Mouse (Mus musculus) forebrain, embryonic 15.5 days (tissue): Measurements from ENCODE around the gene Asb8. TPM values are rescaled to one million over a fixed set of nuclear protein-coding genes. Genes with fewer than 3 reads are reported as not detected.

Source experiments
- ATAC-seq: fragments of 200-750 bp; cut with Nextera tagmentation; replicated peaks from 2 replicates; pipeline ENCODE4 v1.8.0; 2017; ENCODE audit warnings: mild to moderate bottlenecking, moderate TSS enrichment, moderate library complexity
- H3K27ac ChIP-seq: fragments of 300-500 bp; sonication (generic); replicated peaks from 2 replicates; pipeline ENCODE4 v1.5.1; 2015; ENCODE audit warnings: mild to moderate bottlenecking, inconsistent platforms
- H3K27me3 ChIP-seq: fragments of 300-500 bp; sonication (generic); 2 replicates; pipeline ENCODE4 v1.6.1; 2015; ENCODE audit warnings: inconsistent platforms
- H3K36me3 ChIP-seq: fragments of 300-500 bp; sonication (generic); 2 replicates; pipeline ENCODE4 v1.6.1; 2015; ENCODE audit warnings: mild to moderate bottlenecking, inconsistent platforms
- H3K4me1 ChIP-seq: fragments of 300-500 bp; sonication (generic); 2 replicates; pipeline ENCODE4 v1.6.1; 2015; ENCODE audit warnings: inconsistent platforms
- H3K4me2 ChIP-seq: fragments of 300-500 bp; sonication (generic); replicated peaks from 2 replicates; pipeline ENCODE4 v1.6.1; 2015; ENCODE audit warnings: mild to moderate bottlenecking, inconsistent platforms
- H3K4me3 ChIP-seq: fragments of 300-500 bp; sonication (generic); 2 replicates; pipeline ENCODE4 v1.5.1; 2015; ENCODE audit warnings: mild to moderate bottlenecking, inconsistent platforms
- H3K9ac ChIP-seq: fragments of 300-500 bp; sonication (generic); replicated peaks from 2 replicates; pipeline ENCODE4 v1.6.1; 2015; ENCODE audit warnings: mild to moderate bottlenecking, inconsistent platforms
- H3K9me3 ChIP-seq: fragments of 300-500 bp; sonication (generic); 2 replicates; pipeline ENCODE4 v1.6.1; 2016; ENCODE audit warnings: inconsistent platforms
- WGBS: fragments of 180-500 bp; shearing (Covaris S2); methylation state at CpG from one replicate; pipeline ENCODE4 v1.1.7; 2015; ENCODE audit warnings: mixed read lengths; 5-methylcytosine and 5-hydroxymethylcytosine counted together
- polyA plus RNA-seq: library from polyadenylated mRNA; unstranded; fragments of >200 nt; fragmentation: Nextera tagmentation; extraction: Ambion mirVana; gene quantifications from 2 replicates; pipeline ENCODE4 v1.2.1, GENCODE M21; 2015

Asb8 gene
- polyA plus RNA-seq, 1 experiment from 2014 or later = 45.0 TPM

DNA sequence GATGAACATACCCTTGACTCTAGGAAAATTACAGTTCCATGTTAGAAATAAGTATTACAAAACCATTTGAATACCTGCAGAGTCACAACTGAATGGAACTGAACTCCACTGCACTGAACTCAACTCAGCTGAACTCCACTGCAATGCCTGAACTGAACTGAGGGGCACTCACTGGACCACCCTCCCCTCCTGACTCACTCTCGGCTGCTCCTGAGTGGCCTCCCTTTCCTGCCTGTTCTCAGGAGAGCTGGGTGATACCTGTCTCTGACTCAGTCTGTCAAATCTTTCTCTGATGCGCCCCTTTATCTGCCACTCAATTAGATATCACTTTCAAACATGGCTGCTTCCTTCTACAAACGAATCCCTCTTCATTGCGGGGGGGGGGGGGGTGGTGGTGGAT is 11.3 kb downstream of the Asb8 start:
- WGBS = 70% methylated on average over 4 of the region's 4 CpGs
- no peak for ATAC-seq
- Histone ChIP-seq H3K27ac (no peak overlapping the region), H3K27me3 (no peaks in the 10 kb centered on the region), H3K36me3 (no peaks in the 10 kb centered on the region), H3K9me3 (no peaks in the 10 kb centered on the region), H3K4me2 (no peak overlapping the region), H3K4me1 (no peaks in the 10 kb centered on the region), H3K4me3 (no peak overlapping the region), H3K9ac (no peak overlapping the region)

DNA sequence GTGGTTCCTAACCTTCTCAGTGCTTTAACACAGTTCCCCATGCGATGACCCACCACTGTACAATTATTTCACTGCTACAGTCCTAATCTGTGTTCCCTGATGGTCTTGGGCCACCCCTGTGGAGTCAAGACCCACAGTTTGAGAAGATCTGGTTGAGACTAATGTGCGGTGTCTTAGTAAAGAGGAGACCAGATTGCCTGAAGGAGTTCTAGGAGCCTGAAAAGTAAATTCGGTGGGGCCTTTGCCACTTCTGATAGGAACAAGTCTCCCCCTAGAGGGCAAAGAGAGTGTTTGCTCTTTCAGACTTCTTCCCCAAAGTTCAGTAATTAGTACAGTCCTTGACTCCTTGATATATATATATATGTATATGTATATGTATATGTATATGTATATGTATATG is 11.8 kb downstream of the Asb8 start:
- no peaks in the 10 kb centered on the region for H3K4me1 ChIP-seq
- no peak overlapping the region for H3K4me2 ChIP-seq
- H3K27ac ChIP-seq = no peak overlapping the region
- WGBS = 36% methylated on average over 3 of the region's 3 CpGs
- no peak overlapping the region for H3K4me3 ChIP-seq
- H3K27me3 ChIP-seq = no peaks in the 10 kb centered on the region
- H3K9ac ChIP-seq = no peak overlapping the region
- no peaks in the 10 kb centered on the region for H3K9me3 ChIP-seq
- ATAC-seq = no peak
- H3K36me3 ChIP-seq = no peaks in the 10 kb centered on the region

DNA sequence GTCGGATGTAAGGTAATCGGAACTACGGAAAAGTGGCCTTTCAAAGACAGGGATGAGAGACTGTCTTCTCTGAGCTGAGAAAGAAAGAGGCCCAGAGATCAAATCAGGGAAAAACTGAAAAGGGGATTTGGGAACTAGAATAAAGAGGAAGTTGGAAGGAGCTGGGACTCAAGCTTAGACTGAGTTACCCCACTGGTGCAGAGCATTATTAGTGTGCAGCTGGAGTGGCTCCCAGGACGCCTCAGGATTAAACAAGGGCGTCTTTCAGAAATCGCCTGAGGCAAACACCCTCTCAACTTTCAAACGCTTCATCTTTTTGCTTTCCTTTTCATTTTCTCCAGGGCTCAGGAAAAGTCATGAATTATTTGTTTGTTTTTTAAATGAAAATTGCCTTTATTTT is 12.5 kb downstream of the Asb8 start:
- Histone ChIP-seq H3K4me1 (no peaks in the 10 kb centered on the region), H3K9ac (no peak overlapping the region), H3K9me3 (no peaks in the 10 kb centered on the region), H3K27ac (no peak overlapping the region), H3K36me3 (no peaks in the 10 kb centered on the region), H3K4me2 (no peak overlapping the region), H3K4me3 (no peak overlapping the region), H3K27me3 (no peaks in the 10 kb centered on the region)
- ATAC-seq = no peak
- 52% methylated on average over 7 of the region's 7 CpGs for WGBS

DNA sequence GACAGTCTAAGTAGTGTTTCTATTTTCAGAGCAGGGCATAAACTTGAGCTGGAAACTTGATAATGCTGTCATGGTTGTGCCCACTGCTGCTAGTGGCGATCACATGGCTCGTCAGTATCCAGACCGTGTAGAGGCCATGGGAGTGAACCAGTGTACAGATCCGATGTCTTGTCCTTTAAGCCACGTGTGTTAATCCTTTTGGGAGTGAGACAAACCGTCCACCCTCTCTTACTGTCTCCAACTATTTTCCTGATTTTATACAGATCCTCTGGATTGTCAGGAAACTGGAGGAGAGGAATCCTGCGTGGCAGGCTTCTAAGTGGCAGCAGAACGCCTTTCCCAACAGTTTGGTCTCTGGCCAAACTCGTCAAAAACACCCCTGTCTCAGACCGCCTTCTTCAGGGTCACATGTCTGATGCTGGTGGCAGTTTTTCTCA is 16.2 kb downstream of the Asb8 start:
- no peak overlapping the region for H3K4me2 ChIP-seq
- no peak overlapping the region for H3K4me3 ChIP-seq
- H3K27me3 ChIP-seq = no peaks in the 10 kb centered on the region
- no peak for ATAC-seq
- H3K4me1 ChIP-seq = peaks cover 11% of the 10 kb centered on the region
- WGBS = 77% methylated on average over 10 of the region's 10 CpGs
- no peaks in the 10 kb centered on the region for H3K9me3 ChIP-seq
- H3K9ac ChIP-seq = no peak overlapping the region
- no peaks in the 10 kb centered on the region for H3K36me3 ChIP-seq
- no peak overlapping the region for H3K27ac ChIP-seq

DNA sequence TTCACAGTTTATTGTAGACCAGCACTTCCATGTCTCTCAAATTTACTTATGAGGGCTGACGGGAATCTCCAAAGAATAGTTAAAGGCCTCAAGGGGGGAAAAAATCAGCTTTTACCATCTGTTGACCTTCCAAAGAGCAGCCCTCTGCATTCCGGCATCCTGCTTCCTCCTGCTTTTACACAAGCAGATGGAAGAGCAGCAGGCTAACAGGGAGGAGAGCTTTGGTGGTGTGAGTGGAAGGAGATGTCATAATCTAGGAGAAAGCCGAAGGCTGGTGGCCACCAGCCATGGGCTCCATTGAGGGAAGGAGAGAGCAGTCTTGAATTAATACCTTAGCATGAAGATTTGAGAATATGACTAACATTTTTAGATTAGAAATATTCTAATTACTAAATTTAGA is 17.1 kb downstream of the Asb8 start:
- Histone ChIP-seq H3K27me3 (no peaks in the 10 kb centered on the region), H3K9me3 (no peaks in the 10 kb centered on the region), H3K4me1 (peaks cover 14% of the 10 kb centered on the region), H3K4me2 (no peak overlapping the region), H3K9ac (no peak overlapping the region), H3K27ac (no peak overlapping the region), H3K36me3 (no peaks in the 10 kb centered on the region), H3K4me3 (no peak overlapping the region)
- 82% methylated on average over 3 of the region's 3 CpGs for WGBS
- ATAC-seq = no peak

DNA sequence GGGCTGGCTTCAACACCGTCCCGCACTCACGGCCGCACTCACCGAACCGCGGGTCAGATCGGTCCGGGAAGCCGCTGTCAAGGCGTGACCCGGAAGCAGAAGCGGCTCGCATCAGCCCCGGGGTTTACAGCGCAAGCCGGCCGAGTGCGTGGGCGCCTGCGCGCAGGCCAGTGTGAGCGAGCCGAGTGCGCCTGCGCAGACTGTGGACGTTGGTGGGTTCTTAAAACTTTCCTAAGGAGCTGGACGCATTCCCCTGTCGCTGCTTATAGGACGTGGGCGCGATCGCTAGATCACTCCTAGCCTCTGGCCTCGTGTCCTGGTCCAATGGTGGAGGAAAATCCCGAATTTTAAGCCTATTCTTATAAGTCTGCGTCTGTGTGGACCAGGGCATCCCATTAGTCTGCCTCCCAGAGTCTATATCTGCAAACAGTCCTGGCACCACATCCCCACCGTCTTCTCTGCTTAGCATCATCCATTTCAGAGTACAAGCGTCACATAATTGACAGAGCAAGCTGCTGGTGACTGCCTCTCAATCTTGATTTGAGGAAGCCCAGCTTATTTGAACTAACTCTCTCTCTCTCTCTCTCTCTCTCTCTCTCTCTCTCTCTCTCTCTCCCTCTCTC is 19.8 kb downstream of the Asb8 start:
- Histone ChIP-seq H3K9ac (peak overlapping the region; percentile 90), H3K27ac (peak overlapping the region; percentile 61; the same call in 1 of the 2 replicates), H3K4me2 (peak overlapping the region; percentile 95), H3K4me3 (peak overlapping the region; percentile 91), H3K36me3 (peaks cover 11% of the 10 kb centered on the region), H3K27me3 (no peaks in the 10 kb centered on the region), H3K4me1 (peaks cover 14% of the 10 kb centered on the region), H3K9me3 (no peaks in the 10 kb centered on the region)
- under 1% methylated on average over 38 of the region's 38 CpGs for WGBS
- peak; percentile 98 for ATAC-seq

DNA sequence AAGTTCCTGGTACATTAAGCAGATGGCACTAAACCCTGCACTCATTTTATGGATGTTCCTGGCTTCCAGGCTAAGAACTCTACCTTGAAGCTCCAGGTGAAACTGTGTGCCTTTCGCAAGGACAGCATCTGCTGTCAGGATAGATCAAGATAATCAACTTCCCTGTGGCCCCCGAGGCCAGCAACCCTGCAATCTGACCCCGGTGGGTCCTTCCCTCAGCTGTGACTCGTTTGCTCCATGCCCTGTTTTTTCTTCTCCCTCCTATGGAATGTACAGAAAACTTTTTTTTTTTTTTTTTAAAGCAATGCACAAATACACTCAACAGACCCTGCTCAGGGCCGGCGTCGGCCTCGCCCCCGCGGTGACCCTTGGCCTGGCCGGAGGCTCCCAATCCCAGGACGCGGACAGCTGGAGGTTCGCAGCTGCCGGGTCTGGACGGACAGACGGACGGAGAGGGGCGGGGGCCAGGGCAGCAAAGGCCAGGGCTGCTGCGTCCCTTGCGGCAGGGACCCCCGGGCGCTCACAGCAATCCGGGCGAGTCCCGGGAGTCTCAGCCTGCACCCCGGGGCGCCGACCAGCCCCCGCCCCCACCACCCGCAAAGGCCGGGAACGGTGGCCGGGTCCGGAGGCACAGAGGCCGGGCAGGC is 20.4 kb downstream of the Asb8 start:
- Histone ChIP-seq H3K4me2 (peak overlapping the region; percentile 95), H3K4me3 (peak overlapping the region; percentile 91), H3K36me3 (peaks cover 18% of the 10 kb centered on the region), H3K4me1 (peaks cover 14% of the 10 kb centered on the region), H3K9me3 (no peaks in the 10 kb centered on the region), H3K27ac (peak overlapping the region; percentile 61; the same call in 1 of the 2 replicates), H3K27me3 (no peaks in the 10 kb centered on the region), H3K9ac (peak overlapping the region; percentile 90)
- no peak; the same call in 1 of the 2 replicates for ATAC-seq
- WGBS = under 1% methylated on average over 33 of the region's 36 CpGs

DNA sequence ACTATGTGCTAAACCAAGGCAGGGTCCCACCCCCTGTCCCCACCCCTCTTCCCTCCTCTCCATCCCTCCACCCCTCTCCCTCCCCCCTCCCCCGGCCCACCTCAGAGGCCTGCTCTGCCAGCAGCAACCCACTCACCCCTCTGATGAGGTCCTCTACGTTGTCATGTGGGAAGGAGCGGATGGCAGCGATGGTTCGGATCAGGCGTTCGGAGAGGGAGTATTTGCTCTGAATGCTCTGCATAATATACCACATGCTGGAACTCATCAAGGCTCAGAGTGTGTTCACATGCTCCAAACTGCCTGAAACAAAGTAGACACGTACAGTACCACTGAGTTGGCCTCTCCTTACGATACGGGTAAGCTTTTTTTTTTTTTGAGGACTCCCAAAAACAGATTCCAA is 22.9 kb downstream of the Asb8 start:
- 84% methylated on average over 10 of the region's 10 CpGs for WGBS
- Histone ChIP-seq H3K4me3 (no peak overlapping the region), H3K4me2 (no peak overlapping the region), H3K36me3 (peaks cover 37% of the 10 kb centered on the region), H3K27me3 (no peaks in the 10 kb centered on the region), H3K9ac (no peak overlapping the region), H3K4me1 (peaks cover 14% of the 10 kb centered on the region), H3K9me3 (no peaks in the 10 kb centered on the region), H3K27ac (no peak overlapping the region)
- ATAC-seq = no peak

DNA sequence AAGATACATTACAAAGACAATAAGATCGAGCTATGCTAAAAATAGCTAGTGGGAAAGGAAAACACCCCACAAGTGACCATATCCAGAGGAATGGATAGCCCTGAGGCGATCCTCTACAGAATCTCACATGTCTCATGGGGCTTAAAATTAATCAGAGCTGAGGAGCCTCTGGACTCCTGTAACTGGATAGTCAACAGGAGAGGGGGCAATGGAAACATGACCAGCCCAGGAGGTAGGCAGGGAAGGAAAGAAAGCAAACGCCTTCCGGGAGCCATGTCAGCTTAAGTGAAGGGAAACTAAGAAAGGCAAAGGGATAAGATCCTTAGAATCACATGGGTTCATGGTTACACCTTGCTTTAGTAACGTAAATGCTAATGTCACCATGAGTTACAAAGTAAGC is 24.6 kb downstream of the Asb8 start:
- no peak overlapping the region for H3K4me2 ChIP-seq
- H3K4me3 ChIP-seq = no peak overlapping the region
- H3K27ac ChIP-seq = no peak overlapping the region
- 93% methylated on average over 5 of the region's 5 CpGs for WGBS
- peaks cover 53% of the 10 kb centered on the region for H3K36me3 ChIP-seq
- ATAC-seq = no peak
- no peaks in the 10 kb centered on the region for H3K9me3 ChIP-seq
- H3K9ac ChIP-seq = no peak overlapping the region
- no peaks in the 10 kb centered on the region for H3K27me3 ChIP-seq
- peaks cover 12% of the 10 kb centered on the region for H3K4me1 ChIP-seq

DNA sequence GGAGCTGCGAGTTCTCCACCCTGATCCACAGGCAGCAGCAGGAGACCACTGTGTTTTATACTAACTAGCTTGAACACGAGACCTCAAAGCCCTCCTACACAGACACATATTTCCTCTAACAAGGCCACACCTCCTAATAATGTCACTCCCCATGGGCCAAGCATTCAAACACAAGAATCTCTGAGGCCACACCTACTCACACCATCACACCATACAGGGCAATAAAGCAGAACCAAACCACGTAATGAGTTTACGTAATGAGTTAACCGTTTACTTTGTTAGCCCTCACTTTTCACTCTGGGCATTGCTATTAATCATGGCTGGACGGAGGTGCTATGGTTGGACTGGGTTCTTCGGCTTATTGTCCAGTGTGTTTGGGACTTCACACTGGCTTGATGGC is 25.7 kb downstream of the Asb8 start:
- no peak for ATAC-seq
- H3K27ac ChIP-seq = no peak overlapping the region
- H3K27me3 ChIP-seq = no peaks in the 10 kb centered on the region
- H3K9ac ChIP-seq = no peak overlapping the region
- H3K36me3 ChIP-seq = peaks cover 63% of the 10 kb centered on the region
- WGBS = 83% methylated on average over 7 of the region's 7 CpGs
- H3K4me3 ChIP-seq = no peak overlapping the region
- no peak overlapping the region for H3K4me2 ChIP-seq
- H3K4me1 ChIP-seq = peaks cover 8% of the 10 kb centered on the region
- no peaks in the 10 kb centered on the region for H3K9me3 ChIP-seq

DNA sequence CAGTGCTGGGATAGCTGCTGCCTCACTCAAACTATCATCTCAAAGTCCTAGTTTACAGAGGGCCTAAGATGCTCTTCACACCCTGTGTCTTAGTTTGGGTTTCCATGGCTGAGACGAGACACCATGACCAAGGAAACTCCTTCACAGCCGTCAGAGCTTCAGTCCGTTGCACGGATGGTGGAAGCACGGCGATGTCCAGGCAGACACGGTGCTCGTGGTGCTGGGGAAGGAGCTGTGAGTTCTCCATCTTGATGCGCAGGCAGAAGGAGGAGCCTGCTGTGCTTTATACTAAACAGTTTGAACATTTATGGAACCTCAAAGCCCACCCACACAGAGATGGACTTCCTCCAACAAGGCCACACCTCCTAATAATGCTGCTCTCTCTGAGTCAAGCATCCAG is 28.6 kb downstream of the Asb8 start:
- Histone ChIP-seq H3K36me3 (peaks cover 87% of the 10 kb centered on the region), H3K4me3 (no peak overlapping the region), H3K4me1 (no peaks in the 10 kb centered on the region), H3K27ac (no peak overlapping the region), H3K27me3 (no peaks in the 10 kb centered on the region), H3K4me2 (no peak overlapping the region), H3K9me3 (no peaks in the 10 kb centered on the region), H3K9ac (no peak overlapping the region)
- WGBS = 90% methylated on average over 9 of the region's 9 CpGs
- no peak for ATAC-seq

DNA sequence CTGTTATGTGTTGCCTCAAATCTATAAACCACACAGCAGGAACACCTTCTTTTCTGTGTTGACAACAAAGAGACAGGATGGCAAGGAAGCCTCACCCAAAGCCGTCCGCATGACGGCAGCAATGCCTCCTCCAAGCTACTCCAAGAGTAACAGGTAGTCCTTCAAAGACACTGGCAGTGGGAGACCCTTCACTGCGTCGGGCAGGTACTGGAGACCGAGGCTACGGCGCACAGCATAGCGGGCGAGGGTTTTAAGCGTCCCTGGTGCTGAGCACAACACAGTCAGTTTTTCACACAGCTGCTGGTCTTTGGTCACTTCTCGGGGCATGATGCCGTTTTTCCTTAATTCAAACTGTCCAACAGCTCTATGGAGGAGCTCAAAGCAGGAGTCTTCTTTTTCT is 29.8 kb downstream of the Asb8 start:
- H3K4me2 ChIP-seq = no peak overlapping the region
- H3K9me3 ChIP-seq = no peaks in the 10 kb centered on the region
- no peak overlapping the region for H3K4me3 ChIP-seq
- H3K27ac ChIP-seq = no peak overlapping the region
- H3K27me3 ChIP-seq = no peaks in the 10 kb centered on the region
- ATAC-seq = no peak
- H3K36me3 ChIP-seq = peaks cover 89% of the 10 kb centered on the region
- WGBS = 95% methylated on average over 13 of the region's 13 CpGs
- H3K9ac ChIP-seq = no peak overlapping the region
- H3K4me1 ChIP-seq = no peaks in the 10 kb centered on the region

DNA sequence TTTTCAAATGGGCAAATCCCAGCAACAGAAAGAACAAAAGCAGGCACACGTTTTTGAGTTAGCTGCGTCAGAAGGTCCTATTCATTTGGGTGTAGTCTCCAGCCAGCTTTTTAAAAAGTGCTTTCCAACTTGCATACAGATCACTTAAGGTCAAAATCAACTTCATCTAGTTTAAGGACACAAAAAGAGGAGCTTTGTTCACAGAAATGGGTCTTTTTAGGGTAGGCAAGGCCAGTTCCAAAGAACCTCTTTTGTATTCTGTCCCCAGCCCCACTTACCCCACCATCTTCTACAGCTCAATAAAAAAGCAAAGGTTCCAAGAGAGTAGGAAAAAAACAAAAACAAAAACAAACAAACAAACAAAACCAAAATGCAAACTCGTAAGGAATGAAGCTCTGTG is 30.8 kb downstream of the Asb8 start:
- ATAC-seq = no peak
- H3K4me1 ChIP-seq = no peaks in the 10 kb centered on the region
- no peak overlapping the region for H3K9ac ChIP-seq
- peaks cover 85% of the 10 kb centered on the region for H3K36me3 ChIP-seq
- H3K4me3 ChIP-seq = no peak overlapping the region
- no peak overlapping the region for H3K27ac ChIP-seq
- 62% methylated on average over 3 of the region's 3 CpGs for WGBS
- H3K4me2 ChIP-seq = no peak overlapping the region
- no peaks in the 10 kb centered on the region for H3K9me3 ChIP-seq
- H3K27me3 ChIP-seq = no peaks in the 10 kb centered on the region
